Mouse (Mus musculus) effector memory CD4-positive, alpha-beta T cell, adult 5 months (primary cell): ENCODE data around the gene Actr6. TPM values are rescaled to one million over a fixed set of nuclear protein-coding genes. Genes with fewer than 3 reads are reported as not detected.

Experiments
- polyA plus RNA-seq: library from polyadenylated mRNA; unstranded; fragments of 100-300 nt; shearing (Covaris generic); gene quantifications from one replicate; pipeline ENCODE4 v1.2.1, GENCODE M21; 2017

The Actr6 gene
- polyA plus RNA-seq, result 18.6 TPM

DNA sequence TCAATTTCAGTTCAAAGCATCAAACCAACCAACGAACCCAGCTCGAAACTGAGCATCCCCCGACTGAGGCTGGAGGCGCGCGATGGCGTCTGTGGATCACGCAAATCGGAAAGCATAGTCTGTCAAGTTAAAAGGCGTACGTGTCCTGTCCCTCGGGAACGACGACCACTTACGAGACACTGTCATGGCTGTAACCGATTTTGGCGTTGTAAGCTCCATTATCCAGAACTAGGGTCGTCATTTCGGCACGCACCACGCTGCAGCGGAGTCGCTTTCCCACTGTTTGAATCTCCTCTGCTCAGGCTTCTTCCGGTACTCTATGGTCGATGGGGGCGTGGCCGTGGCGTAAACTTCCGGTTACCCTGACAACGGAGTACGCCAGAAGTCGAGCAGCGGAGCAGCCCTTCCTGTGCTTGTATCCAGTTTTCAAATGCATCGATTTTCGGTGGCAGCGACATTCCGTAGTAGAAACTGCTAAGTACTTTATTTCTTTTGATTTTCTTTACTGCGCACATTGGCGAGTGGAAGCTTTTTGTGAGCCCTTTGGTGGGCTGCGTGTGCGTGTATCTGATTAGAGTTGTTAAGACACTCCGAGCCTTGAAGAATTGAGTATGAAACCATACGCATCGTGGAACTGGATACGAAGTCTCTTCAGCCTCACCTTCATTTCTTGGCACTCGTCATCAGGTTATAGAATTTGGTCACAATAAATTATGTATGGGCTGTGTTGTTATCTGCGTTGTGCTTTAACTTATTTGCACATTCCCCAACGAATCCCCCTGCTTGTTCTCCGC lies at the start of gene Actr6:
TSS of gene Actr6 (minus strand) at position 295 of the 794 bp plus-strand sequence.

GRCm38 (mm10) chr10:89744871-89745665 lies 13.0 kb upstream of the Actr6 start, which contains the start of gene Uhrf1bp1l:
Gene Uhrf1bp1l (plus strand): TSS chr10:89744991.

DNA sequence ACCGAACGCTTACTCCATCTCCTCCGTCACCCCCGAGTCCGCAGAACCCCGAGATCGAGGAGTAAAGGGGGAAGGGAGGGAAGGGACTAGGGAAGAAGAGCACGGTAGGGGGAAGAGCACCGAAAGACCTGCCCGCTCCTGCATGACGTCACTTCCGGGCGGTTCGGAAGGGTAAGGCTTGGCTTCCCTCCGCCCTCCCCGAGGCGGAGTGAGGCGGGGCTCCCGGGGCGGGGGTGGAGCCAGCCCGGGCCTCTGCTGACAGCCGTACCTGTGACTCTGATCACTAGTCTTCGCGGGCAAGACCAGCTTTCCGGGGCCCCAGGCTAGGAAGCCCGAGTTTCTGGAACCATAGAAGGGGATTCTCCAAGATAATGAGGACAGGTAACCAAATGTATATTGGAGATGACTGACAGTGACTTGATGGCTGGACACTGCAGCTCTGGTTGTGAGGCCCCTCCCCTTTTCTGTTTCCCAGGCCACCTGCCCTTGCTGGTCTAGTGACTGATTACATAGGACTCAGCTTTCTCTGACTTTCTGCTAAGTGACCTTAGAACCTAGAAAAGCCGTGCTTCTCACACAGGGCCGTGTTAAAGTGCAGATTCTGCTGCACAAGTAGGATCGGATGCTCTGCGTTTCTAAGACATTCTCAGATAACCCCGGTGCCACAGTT lies 45.8 kb downstream of the Actr6 start, which contains the start of gene Scyl2:
TSS of gene Scyl2 (minus strand) at position 147 of the 670 bp plus-strand sequence.

Other genes with a start within 250 kb of the Actr6 start
- gene Nr1h4, start 198.7 kb downstream of the Actr6 start, polyA plus RNA-seq, result not detected
- not detected for gene Slc17a8, start 111.0 kb downstream of the Actr6 start, polyA plus RNA-seq
- 30.6 TPM for gene Scyl2, start 46.0 kb downstream of the Actr6 start, polyA plus RNA-seq
- gene Uhrf1bp1l, start 12.7 kb upstream of the Actr6 start, polyA plus RNA-seq, result 63.1 TPM
- gene Anks1b, start 141.2 kb upstream of the Actr6 start, polyA plus RNA-seq, result 0.21 TPM